Mouse (Mus musculus): ENCODE data around the gene Clec4a4.

GRCm38 (mm10) chr6:123049742-123050372 is 59.7 kb downstream of the Clec4a4 start, which contains the start of gene Clec4b1:
- TF ChIP-seq EP300 (IDR thresholded peaks at IDR 0.05; ENCODE audit: low read depth) (no peak), CTCF (IDR thresholded peaks at IDR 0.05; ENCODE audit: low read depth) (no peak)
